Mouse (Mus musculus) limb, embryonic 15.5 days (tissue): Measurements from ENCODE around the gene Ccdc3. TPM values are rescaled to one million over a fixed set of nuclear protein-coding genes. Genes with fewer than 3 reads are reported as not detected.
"Not testable (repeated sequence)": the region's sequence is repeated elsewhere in the genome, so short reads cannot be mapped to it uniquely, and the experiment has no call there.

ENCODE experiments used
- ATAC-seq: fragments of 200-750 bp; cut with Nextera tagmentation; 2 replicates; pipeline ENCODE4 v1.8.0; 2017; ENCODE audit warnings: low read depth, moderate TSS enrichment; ENCODE audit not compliant: insufficient number of reproducible peaks, low FRiP score, low TSS enrichment
- H3K27ac ChIP-seq: fragments of 300-500 bp; sonication (generic); 2 replicates; pipeline ENCODE4 v1.5.1; 2015; ENCODE audit warnings: moderate library complexity, mild to moderate bottlenecking, inconsistent platforms
- H3K27me3 ChIP-seq: fragments of 300-500 bp; sonication (generic); 2 replicates; pipeline ENCODE4 v1.6.1; 2015; ENCODE audit warnings: inconsistent platforms
- H3K36me3 ChIP-seq: fragments of 300-500 bp; sonication (generic); 2 replicates; pipeline ENCODE4 v1.6.1; 2015; ENCODE audit warnings: inconsistent platforms
- H3K4me1 ChIP-seq: fragments of 300-500 bp; sonication (generic); 2 replicates; pipeline ENCODE4 v1.6.1; 2015; ENCODE audit warnings: inconsistent platforms
- H3K4me2 ChIP-seq: fragments of 300-500 bp; sonication (generic); 2 replicates; pipeline ENCODE4 v1.6.1; 2015; ENCODE audit warnings: mild to moderate bottlenecking, inconsistent platforms
- H3K4me3 ChIP-seq: fragments of 300-500 bp; sonication (generic); 2 replicates; pipeline ENCODE4 v1.5.1; 2015; ENCODE audit warnings: mild to moderate bottlenecking, inconsistent platforms
- H3K9ac ChIP-seq: fragments of 300-500 bp; sonication (generic); 2 replicates; pipeline ENCODE4 v1.6.1; 2015; ENCODE audit warnings: inconsistent platforms
- H3K9me3 ChIP-seq: fragments of 300-500 bp; sonication (generic); 2 replicates; pipeline ENCODE4 v1.6.1; 2016; ENCODE audit warnings: inconsistent platforms
- WGBS: fragments of 180-500 bp; shearing (Covaris S2); methylation state at CpG from one replicate; pipeline ENCODE4 v1.1.7; 2015; 5-methylcytosine and 5-hydroxymethylcytosine counted together
- polyA plus RNA-seq: library from polyadenylated mRNA; unstranded; fragments of >200 nt; fragmentation: Nextera tagmentation; extraction: Ambion mirVana; gene quantifications from 2 replicates; pipeline ENCODE4 v1.2.1, GENCODE M21; 2015

Ccdc3 gene
- polyA plus RNA-seq, 1 experiment from 2014 or later = 19.9 TPM

GRCm38 (mm10) chr2:5236846-5237482, 99.4 kb downstream of the Ccdc3 start:
- 53% methylated on average over 3 of the region's 3 CpGs for WGBS
- Histone ChIP-seq H3K4me2 (no peak overlapping the region), H3K4me1 (peaks cover 35% of the 10 kb centered on the region), H3K36me3 (no peaks in the 10 kb centered on the region), H3K9me3 (no peaks in the 10 kb centered on the region), H3K4me3 (no peak overlapping the region), H3K27ac (no peak overlapping the region), H3K27me3 (no peaks in the 10 kb centered on the region), H3K9ac (no peak overlapping the region)
- no peak for ATAC-seq

DNA sequence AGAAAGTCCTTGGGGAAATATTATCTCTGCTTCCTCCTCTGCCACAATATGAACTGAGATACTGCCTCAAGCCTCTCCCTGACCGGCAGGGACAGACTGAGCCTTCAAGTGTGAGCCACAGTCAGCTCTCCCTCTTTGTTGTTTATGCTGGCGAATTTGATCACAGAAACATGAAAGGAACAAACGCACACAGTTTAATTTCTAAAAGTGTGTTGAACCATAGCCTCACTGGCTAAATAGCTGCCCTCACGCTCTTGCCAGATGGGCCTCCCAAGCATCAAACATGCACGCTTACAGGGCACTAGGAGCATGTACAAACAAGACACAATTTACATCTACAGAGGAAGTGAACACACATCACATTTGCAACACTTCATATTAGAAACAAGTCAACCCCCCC, 100.3 kb downstream of the Ccdc3 start:
- peaks cover 37% of the 10 kb centered on the region for H3K4me1 ChIP-seq
- 72% methylated on average over 5 of the region's 5 CpGs for whole genome bisulfite sequencing
- H3K9me3 ChIP-seq = no peaks in the 10 kb centered on the region
- H3K36me3 ChIP-seq = no peaks in the 10 kb centered on the region
- no peak overlapping the region for H3K9ac ChIP-seq
- H3K27ac ChIP-seq = peak overlapping the region; percentile 39; the same call in 1 of the 2 replicates
- H3K4me3 ChIP-seq = no peak overlapping the region
- no peak overlapping the region for H3K4me2 ChIP-seq
- no peak for ATAC-seq
- H3K27me3 ChIP-seq = no peaks in the 10 kb centered on the region

- Histone ChIP-seq H3K27ac (peak overlapping the region; percentile 43), H3K4me3 (no peak overlapping the region), H3K36me3 (no peaks in the 10 kb centered on the region), H3K4me2 (0 out of 2 replicates have a peak overlapping the region, but pooled peaks have one; percentile 14), H3K9ac (no peak overlapping the region), H3K27me3 (no peaks in the 10 kb centered on the region), H3K9me3 (no peaks in the 10 kb centered on the region), H3K4me1 (peaks cover 37% of the 10 kb centered on the region)
- WGBS = 32% methylated on average over 4 of the region's 4 CpGs
- ATAC-seq = peak; percentile 54; the same call in 1 of the 2 replicates
These were observed 101.9 kb downstream of the Ccdc3 start for GRCm38 (mm10) chr2:5239492-5239891.

DNA sequence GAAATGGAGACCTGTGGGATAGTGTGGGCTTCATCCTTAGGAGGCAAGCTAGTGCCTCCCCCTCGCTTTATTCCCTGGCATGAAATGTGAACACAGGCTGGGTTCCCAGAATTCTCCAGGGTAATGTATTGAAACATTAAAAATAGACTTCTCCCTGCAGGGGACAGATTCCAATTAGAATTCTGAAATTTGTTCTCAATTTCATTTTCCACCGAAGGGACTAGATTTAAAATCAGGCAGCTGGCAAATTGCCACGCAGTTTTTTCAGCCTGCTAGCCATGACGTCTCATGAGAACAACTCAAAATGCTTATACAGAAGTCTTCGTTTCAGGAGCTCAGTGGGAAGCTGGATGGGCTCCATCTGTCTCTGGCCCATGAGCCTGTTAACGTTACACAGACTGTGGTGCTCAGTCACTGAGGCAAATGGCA, 103.9 kb downstream of the Ccdc3 start:
- ATAC-seq = no peak
- H3K4me2 ChIP-seq = no peak overlapping the region
- WGBS = 14% methylated on average over 6 of the region's 6 CpGs
- no peaks in the 10 kb centered on the region for H3K9me3 ChIP-seq
- peak overlapping the region; percentile 57 for H3K27ac ChIP-seq
- H3K36me3 ChIP-seq = no peaks in the 10 kb centered on the region
- H3K27me3 ChIP-seq = no peaks in the 10 kb centered on the region
- no peak overlapping the region for H3K9ac ChIP-seq
- H3K4me1 ChIP-seq = peaks cover 35% of the 10 kb centered on the region
- no peak overlapping the region for H3K4me3 ChIP-seq

DNA sequence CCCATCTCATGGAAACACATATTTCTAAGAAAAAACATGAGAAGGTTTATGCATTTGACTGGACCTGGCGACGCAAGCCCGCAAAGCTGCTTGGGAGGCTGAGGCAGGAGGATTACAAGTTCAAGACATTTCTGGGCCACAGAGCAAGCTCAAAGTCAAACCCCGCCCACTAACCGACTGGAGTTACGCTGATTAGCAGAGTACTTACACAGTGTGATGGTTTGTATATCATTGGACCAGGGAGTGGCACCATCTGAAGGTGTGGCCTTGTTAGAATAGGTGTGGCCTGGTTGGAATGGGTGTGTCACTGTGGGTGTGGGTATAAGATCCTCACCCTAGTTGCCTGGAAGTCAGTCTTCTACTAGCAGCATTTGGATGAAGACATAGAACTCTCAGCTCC, 111.6 kb downstream of the Ccdc3 start:
- H3K9me3 ChIP-seq, H3K36me3 ChIP-seq, H3K27ac ChIP-seq, H3K4me1 ChIP-seq, ATAC-seq, H3K4me2 ChIP-seq, H3K9ac ChIP-seq, H3K4me3 ChIP-seq, H3K27me3 ChIP-seq: not testable (repeated sequence)
- WGBS = 95% methylated on average over 6 of the region's 6 CpGs

DNA sequence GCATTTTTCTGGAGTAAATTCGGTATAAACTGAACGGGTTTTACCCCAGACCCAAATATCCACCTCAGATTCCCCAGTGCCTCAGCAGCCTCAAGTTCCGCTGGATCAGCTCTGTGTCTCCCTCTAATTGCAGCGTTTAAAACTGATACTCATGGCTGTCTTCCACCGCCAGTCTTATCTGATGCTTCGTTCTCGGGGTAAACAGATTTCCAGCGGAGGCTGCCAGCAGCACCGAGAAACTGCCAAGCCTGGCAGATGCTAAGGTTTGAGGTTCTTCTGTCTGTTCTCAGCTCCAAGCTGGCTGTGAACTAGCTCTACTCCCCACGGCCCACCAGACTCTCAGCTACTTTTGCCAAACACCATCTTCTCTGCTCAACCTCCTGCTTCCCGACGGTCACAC, 112.4 kb downstream of the Ccdc3 start:
- Histone ChIP-seq H3K27ac (no peak overlapping the region), H3K4me2 (no peak overlapping the region), H3K36me3 (no peaks in the 10 kb centered on the region), H3K4me1 (0 out of 2 replicates have a peak, but pooled peaks cover 3% of the 10 kb centered on the region), H3K27me3 (no peaks in the 10 kb centered on the region), H3K9me3 (no peaks in the 10 kb centered on the region), H3K9ac (no peak overlapping the region), H3K4me3 (no peak overlapping the region)
- ATAC-seq = no peak
- 52% methylated on average over 12 of the region's 12 CpGs for WGBS

DNA sequence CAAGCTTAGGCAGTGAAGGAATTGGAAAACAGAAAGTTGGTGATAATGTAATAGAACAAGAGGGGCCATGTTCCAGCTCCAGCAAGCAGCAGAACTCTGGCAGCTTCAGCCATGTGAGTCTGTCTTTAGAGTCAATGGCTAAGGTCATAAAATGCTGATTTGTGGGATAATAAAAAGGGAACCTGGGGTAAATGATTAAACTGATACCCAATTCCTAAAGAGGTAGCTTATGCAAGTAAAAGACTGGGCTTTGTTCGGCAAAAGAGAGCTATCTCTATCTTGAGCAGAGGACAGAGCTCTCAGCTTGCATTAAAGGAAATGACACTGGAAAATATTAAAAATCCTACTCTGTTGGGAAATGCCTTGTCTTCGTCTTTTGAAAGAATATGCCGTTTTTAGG, 120.7 kb downstream of the Ccdc3 start:
- ATAC-seq = no peak
- Histone ChIP-seq H3K4me2 (no peak overlapping the region), H3K9ac (no peak overlapping the region), H3K4me1 (no peaks in the 10 kb centered on the region), H3K27ac (no peak overlapping the region), H3K27me3 (no peaks in the 10 kb centered on the region), H3K36me3 (no peaks in the 10 kb centered on the region), H3K9me3 (no peaks in the 10 kb centered on the region), H3K4me3 (no peak overlapping the region)
- WGBS = 80% methylated on average over 3 of the region's 3 CpGs

GRCm38 (mm10) chr2:5262279-5262678, 124.7 kb downstream of the Ccdc3 start:
- H3K4me1 ChIP-seq = no peaks in the 10 kb centered on the region
- H3K27me3 ChIP-seq = no peaks in the 10 kb centered on the region
- H3K27ac ChIP-seq = no peak overlapping the region
- H3K9ac ChIP-seq = no peak overlapping the region
- no peaks in the 10 kb centered on the region for H3K9me3 ChIP-seq
- no peak overlapping the region for H3K4me3 ChIP-seq
- ATAC-seq = no peak
- H3K36me3 ChIP-seq = no peaks in the 10 kb centered on the region
- H3K4me2 ChIP-seq = no peak overlapping the region
- 59% methylated on average over 2 of the region's 2 CpGs for WGBS

DNA sequence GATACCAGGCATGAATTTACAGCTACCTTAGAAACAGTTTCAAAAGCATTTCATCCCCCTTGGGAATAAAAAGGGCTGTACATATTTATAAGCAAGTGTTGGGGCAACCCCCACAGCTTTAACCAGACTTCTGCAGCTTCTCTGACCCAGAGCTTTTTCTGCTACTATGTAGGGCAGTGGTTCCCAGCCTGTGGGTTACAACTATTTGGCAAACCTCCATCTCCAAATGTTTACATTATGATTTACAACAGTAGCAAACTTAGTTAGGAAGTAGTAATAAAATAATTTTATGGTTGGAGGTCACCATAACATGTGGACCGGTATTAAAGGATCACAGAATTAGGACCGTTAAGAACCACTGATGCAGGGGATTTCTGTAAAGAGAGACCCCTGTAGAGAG, 130.4 kb downstream of the Ccdc3 start:
- H3K36me3 ChIP-seq = no peaks in the 10 kb centered on the region
- no peaks in the 10 kb centered on the region for H3K27me3 ChIP-seq
- ATAC-seq = no peak
- no peak overlapping the region for H3K27ac ChIP-seq
- H3K9ac ChIP-seq = no peak overlapping the region
- 21% methylated on average over 2 of the region's 2 CpGs for WGBS
- no peaks in the 10 kb centered on the region for H3K9me3 ChIP-seq
- 0 out of 2 replicates have a peak, but pooled peaks cover 5% of the 10 kb centered on the region for H3K4me1 ChIP-seq
- H3K4me3 ChIP-seq = no peak overlapping the region
- no peak overlapping the region for H3K4me2 ChIP-seq

Other genes starting within 250 kb of the Ccdc3 start
- gene Phyh, start 218.8 kb upstream of the Ccdc3 start, polyA plus RNA-seq = 43.2 and 44.8 TPM in 2 replicates
- gene Ucma, start 161.7 kb upstream of the Ccdc3 start, polyA plus RNA-seq = 5.5 and 14.5 TPM in 2 replicates
- gene Mcm10, start 125.0 kb upstream of the Ccdc3 start, polyA plus RNA-seq = 17.4 and 19.3 TPM in 2 replicates
- 6.4 and 6.9 TPM in 2 replicates for gene Optn, start 73.7 kb upstream of the Ccdc3 start, polyA plus RNA-seq